Mouse (Mus musculus): Measurements from ENCODE around the gene Sde2. TPM values are rescaled to one million over a fixed set of nuclear protein-coding genes. Genes with fewer than 3 reads are reported as not detected.

Sde2 gene
- polyA plus RNA-seq, 1 experiment from 2014 or later, result 44.1 TPM

- Histone ChIP-seq H3K27me3 (ENCODE audit: control insufficient read depth, insufficient read depth, low read length) (no peaks in the 10 kb centered on the region), H3K36me3 (ENCODE audit: control insufficient read depth, insufficient read depth, low read length) (peaks cover 20% of the 10 kb centered on the region), H3K27ac (replicated peaks; ENCODE audit: low read depth, low read length) (peak within 1 kb of the TSS; percentile 57), H3K9ac (ENCODE audit: low read length) (peak within 1 kb of the TSS; percentile 89), H3K4me3 (ENCODE audit: low read depth, low read length) (peak within 1 kb of the TSS; percentile 75), H3K4me1 (ENCODE audit: control insufficient read depth, insufficient read depth, low read length) (peaks cover 6% of the 10 kb centered on the region; the same call in 1 of the 2 replicates), H3K9me3 (ENCODE audit: control insufficient read depth, low read length) (no peaks in the 10 kb centered on the region), H3K4me2 (ENCODE audit: low read depth, severe bottlenecking) (peak within 1 kb of the TSS; percentile 65)
- ATAC-seq (ENCODE audit: insufficient number of reproducible peaks, low FRiP score, low TSS enrichment, low read depth) (peak; percentile 96), DNase-seq (ENCODE audit: low spot score) (peak; percentile 97)
- under 1% methylated on average over 52 of the region's 52 CpGs for WGBS
Observed at GRCm38 (mm10) chr1:180904039-180904814, 53.3 kb downstream of the Sde2 start, which contains the start of gene Pycr2. Gene Pycr2, plus strand, starts transcription at chr1:180904293.

GRCm38 (mm10) chr1:180904815-180905080 is 53.8 kb downstream of the Sde2 start:
- DNase-seq (ENCODE audit: low spot score), result no peak
- 2% methylated on average over 5 of the region's 5 CpGs for WGBS
- Histone ChIP-seq H3K4me3 (ENCODE audit: low read depth, low read length) (peak overlapping the region; percentile 75), H3K27ac (replicated peaks; ENCODE audit: low read depth, low read length) (no peak overlapping the region), H3K4me1 (ENCODE audit: control insufficient read depth, insufficient read depth, low read length) (peaks cover 6% of the 10 kb centered on the region; the same call in 1 of the 2 replicates), H3K36me3 (ENCODE audit: control insufficient read depth, insufficient read depth, low read length) (peaks cover 20% of the 10 kb centered on the region), H3K9ac (ENCODE audit: low read length) (peak overlapping the region; percentile 89), H3K9me3 (ENCODE audit: control insufficient read depth, low read length) (no peaks in the 10 kb centered on the region), H3K27me3 (ENCODE audit: control insufficient read depth, insufficient read depth, low read length) (no peaks in the 10 kb centered on the region), H3K4me2 (ENCODE audit: low read depth, severe bottlenecking) (peak overlapping the region; percentile 65)
- ATAC-seq (ENCODE audit: insufficient number of reproducible peaks, low FRiP score, low TSS enrichment, low read depth), result no peak

- WGBS, result 74% methylated on average over 6 of the region's 6 CpGs
- DNase-seq (ENCODE audit: low spot score) (no peak), ATAC-seq (ENCODE audit: insufficient number of reproducible peaks, low FRiP score, low TSS enrichment, low read depth) (no peak)
- Histone ChIP-seq H3K27me3 (ENCODE audit: control insufficient read depth, insufficient read depth, low read length) (no peaks in the 10 kb centered on the region), H3K9ac (ENCODE audit: low read length) (peak overlapping the region; percentile 45; the same call in 1 of the 2 replicates), H3K27ac (replicated peaks; ENCODE audit: low read depth, low read length) (no peak overlapping the region), H3K9me3 (ENCODE audit: control insufficient read depth, low read length) (no peaks in the 10 kb centered on the region), H3K4me3 (ENCODE audit: low read depth, low read length) (peak overlapping the region; percentile 75), H3K4me1 (ENCODE audit: control insufficient read depth, insufficient read depth, low read length) (peaks cover 6% of the 10 kb centered on the region; the same call in 1 of the 2 replicates), H3K4me2 (ENCODE audit: low read depth, severe bottlenecking) (peak overlapping the region; percentile 65), H3K36me3 (ENCODE audit: control insufficient read depth, insufficient read depth, low read length) (peaks cover 20% of the 10 kb centered on the region)
Observed at GRCm38 (mm10) chr1:180905307-180905706, 54.4 kb downstream of the Sde2 start.

- no peak for ATAC-seq (ENCODE audit: insufficient number of reproducible peaks, low FRiP score, low TSS enrichment, low read depth)
- no peaks in the 10 kb centered on the region for H3K27me3 ChIP-seq (ENCODE audit: control insufficient read depth, insufficient read depth, low read length)
- H3K4me1 ChIP-seq (ENCODE audit: control insufficient read depth, insufficient read depth, low read length), result peaks cover 6% of the 10 kb centered on the region; the same call in 1 of the 2 replicates
- peaks cover 20% of the 10 kb centered on the region for H3K36me3 ChIP-seq (ENCODE audit: control insufficient read depth, insufficient read depth, low read length)
- H3K9me3 ChIP-seq (ENCODE audit: control insufficient read depth, low read length), result no peaks in the 10 kb centered on the region
- no peak overlapping the region for H3K9ac ChIP-seq (ENCODE audit: low read length)
- 94% methylated on average over 17 of the region's 17 CpGs for WGBS
- no peak for DNase-seq (ENCODE audit: low spot score)
- H3K4me3 ChIP-seq (ENCODE audit: low read depth, low read length), result peak overlapping the region; percentile 75; the same call in 1 of the 2 replicates
- no peak overlapping the region; the same call in 1 of the 2 replicates for H3K4me2 ChIP-seq (ENCODE audit: low read depth, severe bottlenecking)
- no peak overlapping the region for H3K27ac ChIP-seq (replicated peaks; ENCODE audit: low read depth, low read length)
Observed at GRCm38 (mm10) chr1:180905876-180906275, 54.9 kb downstream of the Sde2 start.

GRCm38 (mm10) chr1:180906461-180907147 is 55.7 kb downstream of the Sde2 start:
- H3K9me3 ChIP-seq (ENCODE audit: control insufficient read depth, low read length), result no peaks in the 10 kb centered on the region
- no peaks in the 10 kb centered on the region for H3K27me3 ChIP-seq (ENCODE audit: control insufficient read depth, insufficient read depth, low read length)
- H3K9ac ChIP-seq (ENCODE audit: low read length), result no peak overlapping the region
- ATAC-seq (ENCODE audit: insufficient number of reproducible peaks, low FRiP score, low TSS enrichment, low read depth) (no peak), DNase-seq (ENCODE audit: low spot score) (no peak)
- peaks cover 20% of the 10 kb centered on the region for H3K36me3 ChIP-seq (ENCODE audit: control insufficient read depth, insufficient read depth, low read length)
- peak overlapping the region; percentile 17; the same call in 1 of the 2 replicates for H3K4me2 ChIP-seq (ENCODE audit: low read depth, severe bottlenecking)
- no peak overlapping the region for H3K27ac ChIP-seq (replicated peaks; ENCODE audit: low read depth, low read length)
- WGBS, result 93% methylated on average over 24 of the region's 24 CpGs
- H3K4me1 ChIP-seq (ENCODE audit: control insufficient read depth, insufficient read depth, low read length), result peaks cover 9% of the 10 kb centered on the region
- no peak overlapping the region for H3K4me3 ChIP-seq (ENCODE audit: low read depth, low read length)

- Histone ChIP-seq H3K27ac (replicated peaks; ENCODE audit: low read depth, low read length) (no peak overlapping the region), H3K4me3 (ENCODE audit: low read depth, low read length) (no peak overlapping the region)
Observed at GRCm38 (mm10) chr1:180911138-180911537, 60.2 kb downstream of the Sde2 start.

GRCm38 (mm10) chr1:180911653-180912287 is 60.8 kb downstream of the Sde2 start:
- peaks cover 11% of the 10 kb centered on the region for H3K36me3 ChIP-seq (ENCODE audit: control insufficient read depth, insufficient read depth, low read length)
- H3K4me1 ChIP-seq (ENCODE audit: control insufficient read depth, insufficient read depth, low read length), result peaks cover 6% of the 10 kb centered on the region
- H3K27me3 ChIP-seq (ENCODE audit: control insufficient read depth, insufficient read depth, low read length), result no peaks in the 10 kb centered on the region
- ATAC-seq (ENCODE audit: insufficient number of reproducible peaks, low FRiP score, low TSS enrichment, low read depth) (no peak), DNase-seq (ENCODE audit: low spot score) (peak; percentile 49)
- peak overlapping the region; percentile 22; the same call in 1 of the 2 replicates for H3K4me2 ChIP-seq (ENCODE audit: low read depth, severe bottlenecking)
- H3K9me3 ChIP-seq (ENCODE audit: control insufficient read depth, low read length), result no peaks in the 10 kb centered on the region
- no peak overlapping the region for H3K4me3 ChIP-seq (ENCODE audit: low read depth, low read length)
- H3K9ac ChIP-seq (ENCODE audit: low read length), result no peak overlapping the region
- H3K27ac ChIP-seq (replicated peaks; ENCODE audit: low read depth, low read length), result no peak overlapping the region
- 33% methylated on average over 19 of the region's 20 CpGs for WGBS

More at GRCm38 (mm10) chr1:180911138-180911537, 60.2 kb downstream of the Sde2 start:
- H3K4me2 ChIP-seq (ENCODE audit: low read depth, severe bottlenecking), result no peak overlapping the region
- H3K9ac ChIP-seq (ENCODE audit: low read length), result no peak overlapping the region
- peaks cover 17% of the 10 kb centered on the region for H3K36me3 ChIP-seq (ENCODE audit: control insufficient read depth, insufficient read depth, low read length)
- H3K9me3 ChIP-seq (ENCODE audit: control insufficient read depth, low read length), result no peaks in the 10 kb centered on the region
- DNase-seq (ENCODE audit: low spot score), result no peak
- no peaks in the 10 kb centered on the region for H3K27me3 ChIP-seq (ENCODE audit: control insufficient read depth, insufficient read depth, low read length)
- 55% methylated on average over 8 of the region's 8 CpGs for WGBS
- ATAC-seq (ENCODE audit: insufficient number of reproducible peaks, low FRiP score, low TSS enrichment, low read depth), result no peak
- H3K4me1 ChIP-seq (ENCODE audit: control insufficient read depth, insufficient read depth, low read length), result peaks cover 6% of the 10 kb centered on the region

- no peaks in the 10 kb centered on the region for H3K9me3 ChIP-seq (ENCODE audit: control insufficient read depth, low read length)
- no peak for ATAC-seq (ENCODE audit: insufficient number of reproducible peaks, low FRiP score, low TSS enrichment, low read depth)
- no peaks in the 10 kb centered on the region for H3K27me3 ChIP-seq (ENCODE audit: control insufficient read depth, insufficient read depth, low read length)
- no peak overlapping the region for H3K4me3 ChIP-seq (ENCODE audit: low read depth, low read length)
- H3K4me2 ChIP-seq (ENCODE audit: low read depth, severe bottlenecking), result no peak overlapping the region
- H3K27ac ChIP-seq (replicated peaks; ENCODE audit: low read depth, low read length), result no peak overlapping the region
- DNase-seq (ENCODE audit: low spot score), result no peak
- 90% methylated on average over 5 of the region's 5 CpGs for whole genome bisulfite sequencing
- peaks cover 6% of the 10 kb centered on the region for H3K4me1 ChIP-seq (ENCODE audit: control insufficient read depth, insufficient read depth, low read length)
- peaks cover 2% of the 10 kb centered on the region; the same call in 1 of the 2 replicates for H3K36me3 ChIP-seq (ENCODE audit: control insufficient read depth, insufficient read depth, low read length)
- no peak overlapping the region for H3K9ac ChIP-seq (ENCODE audit: low read length)
Observed at GRCm38 (mm10) chr1:180912792-180913191, 61.9 kb downstream of the Sde2 start.

All from limb, embryonic 11.5 days (tissue).